Mouse (Mus musculus): ENCODE measurements at regions not wholly inside any gene's neighbourhood (a gene's known extent, or its start where the extent isn't known, plus 50 kb on each side); places are given as distances from the start of the nearest gene placed in this dataset.

GRCm38 (mm10) chr7:70217137-70217536 lies 149.4 kb downstream of the Nr2f2 start:
- no peak for DNase-seq

DNA sequence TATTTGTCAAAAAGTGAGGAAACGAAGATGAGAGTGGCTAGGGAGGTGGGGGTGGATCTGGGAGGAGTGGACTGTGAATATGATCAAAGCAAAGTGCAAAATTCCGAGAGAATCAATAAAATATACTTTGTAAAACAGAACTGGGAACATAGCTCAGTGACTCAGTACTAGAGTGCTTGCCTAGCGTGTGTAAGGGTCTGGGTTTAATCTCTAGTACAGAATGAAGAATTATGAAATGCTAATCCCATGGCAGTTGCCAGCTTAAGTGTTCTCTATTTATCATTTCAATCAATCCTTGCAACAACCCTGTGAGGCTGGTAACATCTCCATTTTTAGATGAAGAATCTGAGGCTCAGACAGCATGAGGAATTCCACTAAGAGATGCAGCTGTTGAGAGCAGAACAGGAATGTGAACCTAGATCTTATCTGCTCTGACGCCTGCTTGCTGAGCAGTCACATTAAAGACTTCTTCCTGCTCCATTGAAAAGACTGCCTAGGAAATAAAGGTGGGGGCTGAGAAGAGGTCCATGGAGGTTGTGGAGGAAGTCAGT lies 152.5 kb downstream of the Nr2f2 start:
- no peak for DNase-seq

DNA sequence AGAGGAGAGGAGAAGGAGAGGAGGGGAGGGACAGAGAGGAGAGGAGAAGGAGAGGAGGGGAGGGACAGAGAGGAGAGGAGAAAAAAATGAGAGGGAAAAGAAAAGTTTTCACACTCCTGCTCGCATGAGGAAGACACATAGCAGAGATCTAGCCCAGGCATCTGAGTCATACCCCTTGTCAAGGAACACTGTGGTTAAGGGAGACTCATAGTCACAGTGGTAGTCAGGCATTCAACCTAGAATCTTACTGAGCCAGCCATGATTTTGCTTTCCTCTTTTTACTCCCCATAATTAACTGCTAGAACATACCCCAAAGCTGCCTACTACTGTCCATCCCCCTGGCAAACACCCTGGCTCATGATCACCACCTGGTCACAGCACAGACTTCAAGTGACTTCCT lies 160.6 kb downstream of the Nr2f2 start:
- DNase-seq, result no peak

DNA sequence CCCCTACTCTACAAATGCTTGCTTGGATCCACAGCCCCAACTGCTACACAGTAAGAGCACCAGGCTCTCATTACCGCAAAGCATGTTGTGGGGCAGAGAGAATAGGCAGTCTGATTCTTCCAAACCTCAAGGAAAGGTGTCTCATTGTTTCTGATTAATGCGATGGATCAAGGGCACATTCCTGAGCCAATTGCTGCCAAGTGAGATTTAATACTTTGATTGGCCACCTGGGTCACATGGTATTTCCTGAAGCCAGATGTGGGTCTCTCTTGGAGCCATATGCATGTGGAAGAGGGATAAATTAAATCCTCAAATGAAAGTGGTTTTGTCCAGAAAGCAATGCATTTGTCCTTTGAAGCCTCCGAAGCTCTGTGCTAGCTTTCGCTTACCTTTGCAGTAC lies 166.3 kb downstream of the Nr2f2 start:
- no peak for DNase-seq

- no peak for DNase-seq
Measured at GRCm38 (mm10) chr7:70178956-70179355, 187.6 kb downstream of the Nr2f2 start.

DNA sequence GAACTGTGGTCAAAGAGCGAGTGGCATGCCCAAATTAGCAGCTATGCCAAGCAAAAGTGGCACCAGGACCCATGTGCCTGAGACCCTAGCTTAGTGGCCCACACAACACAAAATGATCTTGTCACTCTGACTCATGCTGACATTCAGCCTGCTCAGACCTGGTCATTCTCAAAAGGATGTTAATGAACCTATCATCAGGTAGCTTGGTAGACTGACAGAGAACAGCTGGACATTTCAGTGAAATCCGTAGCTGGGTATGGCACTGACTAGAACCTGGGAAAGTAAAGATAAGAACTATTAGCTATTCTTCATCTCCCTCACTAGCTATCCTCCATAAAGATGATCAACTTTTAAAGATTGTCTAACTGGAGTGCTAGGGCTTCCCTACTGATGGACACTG lies 188.5 kb downstream of the Nr2f2 start:
- no peak for DNase-seq

- no peak for DNase-seq
Measured at GRCm38 (mm10) chr7:70176686-70177259, 189.8 kb downstream of the Nr2f2 start.

- DNase-seq, result no peak
Measured at GRCm38 (mm10) chr7:70176086-70176485, 190.4 kb downstream of the Nr2f2 start.

DNA sequence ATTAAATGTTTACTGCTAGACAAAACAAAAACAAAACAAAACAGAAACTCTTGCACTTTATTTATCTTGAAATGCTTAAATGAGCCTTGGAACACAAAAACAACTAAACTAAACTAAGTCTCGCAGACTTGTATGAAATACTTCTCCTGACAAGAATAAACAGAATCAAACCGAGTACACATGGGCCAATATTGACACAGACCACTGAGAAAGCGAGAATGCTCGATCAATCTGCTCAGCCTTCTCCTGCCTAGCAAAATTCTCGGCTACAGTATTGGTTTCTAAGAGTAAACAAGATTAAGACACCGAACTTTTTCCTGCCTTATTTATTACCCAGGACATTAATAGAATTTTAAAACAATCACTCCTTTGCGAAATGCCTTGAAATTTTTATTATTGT lies 194.1 kb downstream of the Nr2f2 start:
- no peak for DNase-seq

DNA sequence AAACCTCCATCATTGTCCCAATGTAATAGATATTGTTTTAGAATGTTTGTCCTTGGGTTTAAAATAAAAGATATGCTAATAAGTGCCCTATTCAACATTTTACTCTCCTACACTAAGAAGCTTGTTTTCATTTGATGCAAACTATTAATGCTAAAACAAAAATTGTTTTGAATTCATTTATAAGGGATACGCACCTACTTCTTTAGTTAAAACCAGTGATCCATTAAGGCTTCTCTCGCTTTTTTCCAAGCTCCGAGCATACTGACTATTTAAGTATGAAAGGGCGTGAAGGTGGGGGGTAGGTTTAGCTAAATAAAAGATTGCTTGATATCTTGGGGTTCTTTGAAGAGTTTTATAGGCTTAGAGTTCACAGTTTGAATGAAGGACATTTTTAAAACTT lies 195.1 kb downstream of the Nr2f2 start:
- DNase-seq, result no peak

- DNase-seq, result no peak
Measured at GRCm38 (mm10) chr7:70168080-70168479, 198.5 kb downstream of the Nr2f2 start.

DNA sequence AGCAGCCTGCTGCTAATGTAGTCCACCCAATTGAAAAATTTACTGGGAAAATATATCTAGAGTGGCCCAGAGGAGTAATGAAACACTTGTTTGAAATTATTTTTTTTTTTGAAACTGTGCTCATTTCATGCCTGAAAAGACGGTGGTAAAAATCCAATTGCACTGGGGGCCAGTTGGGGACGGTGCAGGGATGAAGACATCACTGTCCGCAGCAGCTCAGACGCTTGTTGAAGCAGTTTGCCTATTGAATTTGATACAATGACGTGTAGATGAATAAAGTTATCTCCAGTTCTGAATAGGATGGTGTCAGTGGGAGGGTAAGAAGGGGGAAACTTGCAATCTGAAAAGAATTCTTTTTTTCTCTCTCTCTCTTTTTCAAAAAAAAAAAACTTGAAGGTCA lies 200.5 kb downstream of the Nr2f2 start:
- no peak for DNase-seq

DNA sequence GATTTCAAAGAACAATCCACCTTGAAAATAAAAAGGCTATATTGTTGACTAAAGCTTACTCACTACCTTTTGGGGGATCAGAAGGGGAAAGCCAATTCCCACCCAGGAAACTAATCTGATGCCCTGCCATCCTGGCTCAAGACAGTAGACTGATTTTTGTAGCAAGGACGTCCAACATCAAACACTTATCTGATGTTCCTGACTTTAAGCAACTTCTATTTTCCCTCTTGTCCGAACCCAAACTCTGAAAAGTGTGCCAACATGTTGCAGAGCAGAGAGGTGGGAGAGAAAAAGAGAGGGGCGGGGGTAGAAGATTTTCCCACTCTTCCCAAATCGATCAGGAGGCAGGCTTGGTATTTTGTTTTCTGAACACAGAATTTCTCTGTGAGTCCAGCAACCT lies 201.0 kb downstream of the Nr2f2 start:
- no peak for DNase-seq

- no peak for DNase-seq
Measured at GRCm38 (mm10) chr7:70164691-70165193, 201.8 kb downstream of the Nr2f2 start.

- no peak for DNase-seq
Measured at GRCm38 (mm10) chr7:70158531-70158930, 208.0 kb downstream of the Nr2f2 start.

DNA sequence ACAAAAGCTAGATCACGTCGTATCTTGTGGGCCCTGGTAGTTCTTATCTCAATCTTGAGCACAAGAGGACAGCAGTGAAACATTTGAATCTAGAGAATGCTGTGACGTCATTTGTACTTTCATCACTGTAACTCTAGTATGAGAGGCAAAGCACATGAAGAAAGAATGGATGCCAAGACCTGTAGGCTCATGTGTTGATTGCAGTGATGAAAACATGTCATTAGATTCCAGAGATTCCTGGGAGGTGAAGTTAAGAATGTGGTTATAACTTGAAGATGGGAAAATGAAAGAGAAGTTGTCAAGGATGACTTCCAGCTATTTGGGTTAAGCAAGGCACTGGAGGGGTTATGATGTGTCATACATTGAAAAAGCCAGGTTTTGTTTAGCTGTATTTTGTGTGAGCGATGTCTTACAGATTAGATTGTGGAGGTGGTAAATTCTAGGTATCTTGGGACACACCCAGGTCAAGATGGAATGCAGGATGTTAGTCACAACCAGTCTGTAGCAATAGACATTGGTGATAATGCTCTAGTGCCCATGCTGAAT lies 221.7 kb downstream of the Nr2f2 start:
- no peak for DNase-seq

GRCm38 (mm10) chr7:70136837-70137236 lies 229.7 kb downstream of the Nr2f2 start:
- no peak for DNase-seq

GRCm38 (mm10) chr7:70135416-70135815 lies 231.1 kb downstream of the Nr2f2 start:
- DNase-seq, result no peak

DNA sequence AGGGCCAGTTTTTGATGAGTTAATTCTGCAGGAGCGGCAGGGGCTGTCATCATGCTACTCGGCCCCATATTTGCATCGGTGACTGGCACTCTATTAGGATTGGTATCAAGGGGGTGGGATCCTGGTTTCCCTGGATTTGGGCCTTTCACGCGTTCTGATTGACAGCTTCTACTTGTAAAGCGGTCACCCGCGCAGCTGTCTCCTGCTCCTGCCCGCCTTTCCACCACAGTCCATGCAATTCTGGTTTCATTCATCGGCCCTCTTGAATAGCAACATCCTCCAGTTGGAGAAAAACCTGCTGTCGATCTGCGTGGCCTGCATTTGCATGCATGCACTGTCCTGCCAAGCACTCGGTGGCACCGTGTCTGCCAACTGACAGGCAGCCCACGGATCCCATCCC lies 236.6 kb downstream of the Nr2f2 start:
- DNase-seq, result no peak

DNA sequence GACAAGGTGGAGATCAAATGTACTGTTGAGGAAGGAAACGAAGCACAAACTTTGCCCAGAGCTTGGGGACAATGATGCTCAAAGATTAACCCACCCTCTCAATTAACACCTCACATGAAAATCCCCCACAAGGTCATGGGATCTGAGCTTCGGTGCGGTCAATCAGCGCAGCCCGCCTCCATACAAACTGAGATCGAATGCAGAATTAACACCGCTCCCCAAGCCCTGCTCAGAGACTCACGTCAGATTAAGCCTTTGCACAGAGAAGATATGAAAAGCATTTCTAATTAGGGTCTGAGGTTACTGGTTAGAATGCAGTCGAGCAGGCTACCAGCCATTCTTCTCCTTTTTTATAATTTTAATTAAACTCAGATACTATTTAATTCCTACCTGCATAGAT lies 243.7 kb downstream of the Nr2f2 start:
- no peak for DNase-seq

GRCm38 (mm10) chr7:70119517-70119916 lies 247.0 kb downstream of the Nr2f2 start:
- no peak for DNase-seq

DNA sequence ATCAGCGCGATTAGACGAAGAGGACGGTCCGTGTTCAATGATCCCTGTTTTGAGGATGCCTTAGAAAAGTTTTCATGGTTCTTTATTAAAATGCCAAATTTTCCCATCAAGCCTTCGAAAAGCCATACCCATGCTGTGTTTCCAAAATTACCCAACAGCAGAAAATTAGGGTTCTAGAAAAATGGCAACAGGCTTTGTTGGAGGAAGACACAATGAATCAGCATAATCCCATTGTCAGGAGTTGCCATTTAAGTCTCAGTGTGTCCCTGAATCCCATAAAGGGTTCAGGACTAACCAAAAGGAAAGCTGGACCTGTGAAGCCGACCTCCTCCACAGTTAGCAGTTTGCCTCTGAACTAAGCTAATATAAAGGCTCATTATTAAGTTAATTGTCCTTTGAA lies 247.6 kb downstream of the Nr2f2 start:
- DNase-seq, result no peak

GRCm38 (mm10) chr7:70117930-70118922 lies 248.3 kb downstream of the Nr2f2 start:
- DNase-seq, result no peak
